Mouse (Mus musculus) small intestine, adult 10 weeks (tissue): ENCODE results near the gene Akap1. TPM values are rescaled to one million over a fixed set of nuclear protein-coding genes. Genes with fewer than 3 reads are reported as not detected.

Source experiments
- polyA plus RNA-seq: library from polyadenylated mRNA; stranded (reverse); fragments of 350-450 nt; fragmentation: Illumina TruSeq; extraction: RNeasy Lipid Tissue Mini Kit (QIAGEN cat#74804); gene quantifications from one replicate; pipeline ENCODE4 v1.2.3, GENCODE M21; 2014; ENCODE audit warnings: low replicate concordance

Gene Akap1
- 13.2 TPM for polyA plus RNA-seq

DNA sequence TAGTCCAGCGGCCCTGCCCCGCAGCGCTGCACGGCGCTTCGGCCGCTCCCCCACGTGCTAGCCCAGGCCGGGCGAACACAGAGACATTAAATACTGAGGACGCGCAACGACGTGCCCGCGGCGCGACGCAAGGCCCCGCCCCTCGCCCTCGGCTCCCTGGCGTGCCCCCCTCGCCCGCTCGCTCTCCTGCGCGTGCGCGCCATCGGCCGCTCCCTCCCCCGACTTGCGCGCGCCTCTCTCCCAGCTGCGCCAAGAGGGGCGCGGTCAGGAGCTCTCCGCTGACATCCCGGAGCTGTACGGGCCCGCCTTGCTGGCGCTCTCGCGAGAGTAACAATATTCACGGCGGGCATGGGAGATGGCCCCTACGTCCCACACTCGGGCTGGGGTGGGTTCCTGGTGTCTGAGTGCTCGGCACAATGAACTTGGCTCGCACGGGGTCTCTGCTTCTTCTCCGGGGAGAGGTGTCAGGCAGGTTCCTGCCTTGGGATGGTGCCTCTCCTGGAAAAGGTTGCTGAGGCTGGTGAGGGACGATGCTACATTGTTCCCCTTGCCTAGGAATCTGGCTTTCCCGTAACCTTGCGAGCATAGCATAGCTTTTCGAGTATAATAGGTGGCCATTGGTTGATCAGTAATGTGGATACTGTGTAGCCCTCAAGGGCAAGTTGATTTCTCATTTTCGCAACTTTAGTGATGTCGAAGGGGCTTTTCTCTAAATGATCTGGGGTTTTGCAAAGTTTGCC lies at the start of gene Akap1:
Gene Akap1 (minus strand): TSS at position 129 of the 740 bp plus-strand sequence.

Other genes with a start within 250 kb of the Akap1 start
- 22.3 TPM for gene Msi2, start 146.1 kb downstream of the Akap1 start, polyA plus RNA-seq
- 15.4 TPM for gene Scpep1, start 90.9 kb upstream of the Akap1 start, polyA plus RNA-seq
- not detected for gene Elobl, start 102.3 kb upstream of the Akap1 start, polyA plus RNA-seq
- gene Coil, start 105.7 kb upstream of the Akap1 start, polyA plus RNA-seq = 3.2 TPM
- 35.8 TPM for gene Trim25, start 134.8 kb upstream of the Akap1 start, polyA plus RNA-seq
- gene Dgke, start 202.3 kb upstream of the Akap1 start, polyA plus RNA-seq = 5.9 TPM
- not detected for gene Gm525, start 209.3 kb upstream of the Akap1 start, polyA plus RNA-seq